In the genomic region with DNA sequence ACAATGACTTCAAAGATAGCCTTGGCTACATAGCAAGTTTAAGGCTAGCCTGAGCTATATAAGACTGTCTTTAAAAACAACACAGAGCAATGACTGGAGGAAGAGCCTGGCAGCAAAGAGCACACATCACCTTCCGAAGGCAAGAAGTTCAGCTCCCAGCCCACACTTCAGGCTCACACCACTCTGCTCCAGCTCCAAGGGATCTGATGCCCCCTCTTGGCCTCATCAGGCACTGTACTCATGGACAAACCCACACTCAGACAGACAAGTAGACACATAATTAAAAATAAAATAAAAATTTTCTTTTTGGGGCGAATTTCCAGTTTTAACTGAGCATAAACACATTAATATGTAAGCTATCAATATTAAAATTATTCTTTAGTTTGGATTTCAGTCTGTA, we compare ENCODE assay signal across 39 mouse cellular contexts. TPM values are rescaled to one million over a fixed set of nuclear protein-coding genes. Genes with fewer than 3 reads are reported as not detected.
DNase-seq lines count a peak whose midpoint lies in the region; ATAC-seq and TF ChIP-seq lines count a peak whose summit lies in the region.
"Had no signal": no experiment of that assay in that cellular context is flagged by ENCODE, and none has a peak within 500 bp of the region (broad histone marks: within the 10 kb centered on the region; RNA-seq: fewer than 3 reads in every experiment).

No protein-coding gene starts in this region.

- no peak overlapping the region for H3K9ac ChIP-seq in heart, adult 2 months (ENCODE audit: low read depth, low read length)
- H3K9ac ChIP-seq in liver, adult 2 months (ENCODE audit: low read depth, low read length) = no peak overlapping the region
- no peak overlapping the region for H3K9ac ChIP-seq in liver, embryonic 11.5 days (ENCODE audit: low read depth, low read length)
- H3K9ac ChIP-seq in stomach, postnatal 0 days (ENCODE audit: low read length) = no peak overlapping the region
- H3K9ac ChIP-seq: embryonic facial prominence, embryonic 12.5 days; heart, embryonic 13.5 days; hindbrain, embryonic 14.5 days; limb, embryonic 13.5 days; liver, embryonic 15.5 days; midbrain, embryonic 15.5 days had no signal

- H3K27me3 ChIP-seq in heart, adult 2 months (ENCODE audit: control insufficient read depth, insufficient read depth, low read length) = no peaks in the 10 kb centered on the region
- 0 out of 2 replicates have a peak, but pooled peaks cover 4% of the 10 kb centered on the region for H3K27me3 ChIP-seq in liver, adult 2 months (ENCODE audit: control insufficient read depth, insufficient read depth, low read length)
- no peaks in the 10 kb centered on the region for H3K27me3 ChIP-seq in liver, embryonic 11.5 days (replicated peaks; ENCODE audit: control insufficient read depth, insufficient read depth, low read length)
- H3K27me3 ChIP-seq in testis, adult 2 months (ENCODE audit: control insufficient read depth, insufficient read depth, low read length) = no peaks in the 10 kb centered on the region
- no peaks in the 10 kb centered on the region for H3K27me3 ChIP-seq in stomach, postnatal 0 days (ENCODE audit: control insufficient read depth, insufficient read depth, low read length)
- H3K27me3 ChIP-seq: embryonic facial prominence, embryonic 12.5 days; heart, embryonic 13.5 days; limb, embryonic 13.5 days; liver, embryonic 15.5 days; midbrain, embryonic 15.5 days had no signal

- no peak for ATAC-seq in liver, embryonic 11.5 days (replicated peaks; ENCODE audit: low FRiP score)
- no peak for ATAC-seq in stomach, postnatal 0 days (ENCODE audit: low FRiP score, low TSS enrichment)
- ATAC-seq: forebrain, embryonic 14.5 days; inflammation-experienced regulatory T-cells, adult 6 months; midbrain, embryonic 15.5 days had no signal

- peaks cover 9% of the 10 kb centered on the region for H3K4me1 ChIP-seq in heart, adult 2 months (ENCODE audit: control insufficient read depth, insufficient read depth, low read length)
- no peaks in the 10 kb centered on the region for H3K4me1 ChIP-seq in liver, adult 2 months (ENCODE audit: control insufficient read depth, insufficient read depth, low read length)
- H3K4me1 ChIP-seq in liver, embryonic 11.5 days (replicated peaks; ENCODE audit: control insufficient read depth, insufficient read depth, low read length) = no peaks in the 10 kb centered on the region
- H3K4me1 ChIP-seq in testis, adult 2 months (ENCODE audit: control insufficient read depth, insufficient read depth, low read length) = peaks cover 3% of the 10 kb centered on the region; the same call in 1 of the 2 replicates
- no peaks in the 10 kb centered on the region for H3K4me1 ChIP-seq in stomach, postnatal 0 days (replicated peaks; ENCODE audit: control insufficient read depth, insufficient read depth)
- H3K4me1 ChIP-seq: liver, embryonic 15.5 days; midbrain, embryonic 10.5 days; midbrain, embryonic 15.5 days had no signal

- TF ChIP-seq POLR2A in heart, adult 2 months (IDR thresholded peaks at IDR 0.05; ENCODE audit: insufficient read depth, low read depth, low read length) = no peak
- no peak for TF ChIP-seq POLR2A in liver, adult 2 months (IDR thresholded peaks at IDR 0.05; ENCODE audit: extremely low read depth, insufficient read depth, low read length)
- no peak for TF ChIP-seq POLR2A in testis, adult 2 months (IDR thresholded peaks at IDR 0.05; ENCODE audit: control insufficient read depth, low read depth, low read length)

- no peak overlapping the region for H3K4me3 ChIP-seq in heart, adult 2 months
- no peak overlapping the region for H3K4me3 ChIP-seq in liver, adult 2 months (ENCODE audit: insufficient read depth, low read depth, low read length)
- no peak overlapping the region for H3K4me3 ChIP-seq in liver, embryonic 11.5 days (ENCODE audit: low read depth, low read length)
- no peak overlapping the region for H3K4me3 ChIP-seq in testis, adult 2 months (ENCODE audit: control insufficient read depth, low read depth, low read length)
- no peak overlapping the region for H3K4me3 ChIP-seq in stomach, postnatal 0 days (ENCODE audit: low read depth, low read length)
- H3K4me3 ChIP-seq: embryonic facial prominence, embryonic 12.5 days; heart, embryonic 13.5 days; limb, embryonic 13.5 days; liver, embryonic 15.5 days; midbrain, embryonic 10.5 days; midbrain, embryonic 15.5 days had no signal

- H3K79me2 ChIP-seq in heart, adult 2 months (replicated peaks; ENCODE audit: control insufficient read depth, insufficient read depth, low read length) = no peaks in the 10 kb centered on the region
- no peaks in the 10 kb centered on the region for H3K79me2 ChIP-seq in liver, adult 2 months (ENCODE audit: control insufficient read depth, insufficient read depth, low read length)

- no peaks in the 10 kb centered on the region for H3K36me3 ChIP-seq in heart, adult 2 months (ENCODE audit: control insufficient read depth, insufficient read depth, low read length)
- no peaks in the 10 kb centered on the region for H3K36me3 ChIP-seq in liver, adult 2 months (ENCODE audit: control insufficient read depth, insufficient read depth, low read length)
- no peaks in the 10 kb centered on the region for H3K36me3 ChIP-seq in liver, embryonic 11.5 days (ENCODE audit: control insufficient read depth, insufficient read depth, low read length)
- H3K36me3 ChIP-seq in testis, adult 2 months (ENCODE audit: control insufficient read depth, insufficient read depth, low read length) = no peaks in the 10 kb centered on the region
- H3K36me3 ChIP-seq in stomach, postnatal 0 days (ENCODE audit: control insufficient read depth, insufficient read depth, low read length) = no peaks in the 10 kb centered on the region
- H3K36me3 ChIP-seq: embryonic facial prominence, embryonic 12.5 days; heart, embryonic 13.5 days; limb, embryonic 13.5 days; liver, embryonic 15.5 days; midbrain, embryonic 10.5 days; midbrain, embryonic 15.5 days had no signal

- no peak for TF ChIP-seq EP300 in heart, adult 2 months (IDR thresholded peaks at IDR 0.05; ENCODE audit: insufficient read depth, low read depth, low read length)
- no peak for TF ChIP-seq EP300 in stomach, postnatal 0 days (optimal IDR thresholded peaks at IDR 0.05)

- DNase-seq in heart, adult 2 months = no peak
- no peak for DNase-seq in heart, adult 11 months
- no peak for DNase-seq in liver, adult 2 months (ENCODE audit: extremely low read depth, low read depth, low spot score)
- no peak for DNase-seq in liver, embryonic 11.5 days (ENCODE audit: low spot score)
- DNase-seq in testis, postnatal 14 days (ENCODE audit: low spot score) = no peak
- no peak for DNase-seq in stomach, postnatal 0 days (ENCODE audit: low spot score)
- no peak for DNase-seq in yolk sac, embryonic 10.5 days (ENCODE audit: low spot score)
- DNase-seq: adrenal gland, postnatal 25 days; cerebellum, adult 11-12 months; cerebellum, adult 9-11 months; embryo, embryonic 11 days; gastrocnemius, postnatal 14 days; heart, adult 18-20 months; heart, postnatal 10 days; kidney, adult 8-10 months; kidney, postnatal 10 days; right cerebral cortex, postnatal 25 days; thymus, postnatal 14 days had no signal

- no peaks in the 10 kb centered on the region for H3K9me3 ChIP-seq in liver, embryonic 11.5 days (ENCODE audit: control insufficient read depth, low read length)
- H3K9me3 ChIP-seq in stomach, postnatal 0 days (ENCODE audit: control insufficient read depth, low read length) = no peaks in the 10 kb centered on the region
- H3K9me3 ChIP-seq: embryonic facial prominence, embryonic 12.5 days; heart, embryonic 13.5 days; liver, embryonic 15.5 days; midbrain, embryonic 10.5 days; midbrain, embryonic 15.5 days had no signal

- H3K27ac ChIP-seq in heart, adult 2 months = no peak overlapping the region
- H3K27ac ChIP-seq in liver, adult 2 months (replicated peaks; ENCODE audit: insufficient read depth, low read depth, low read length) = no peak overlapping the region
- no peak overlapping the region for H3K27ac ChIP-seq in liver, embryonic 11.5 days (ENCODE audit: low read depth, low read length)
- no peak overlapping the region for H3K27ac ChIP-seq in testis, adult 2 months (ENCODE audit: control insufficient read depth, insufficient read depth, low read depth, low read length)
- H3K27ac ChIP-seq in stomach, postnatal 0 days (replicated peaks) = no peak overlapping the region
- H3K27ac ChIP-seq: embryonic facial prominence, embryonic 12.5 days; heart, embryonic 13.5 days; hindbrain, embryonic 14.5 days; liver, embryonic 15.5 days; midbrain, embryonic 10.5 days; midbrain, embryonic 15.5 days had no signal

- 83% methylated on average over 2 of the region's 2 CpGs for WGBS in heart, adult 2 months
- 78% methylated on average over 2 of the region's 2 CpGs for WGBS in liver, adult 2 months
- WGBS in liver, embryonic 11.5 days = 56% methylated on average over 2 of the region's 2 CpGs
- 76% methylated on average over 2 of the region's 2 CpGs for WGBS in stomach, postnatal 0 days

- TF ChIP-seq CTCF in heart, adult 2 months (IDR thresholded peaks at IDR 0.05) = peak; percentile 31
- TF ChIP-seq CTCF in liver, adult 2 months (IDR thresholded peaks at IDR 0.05; ENCODE audit: low read depth, low read length) = 0 out of 2 replicates have a peak, but pooled peaks have one; percentile 12
- peak; percentile 11; the same call in 1 of the 2 replicates for TF ChIP-seq CTCF in testis, adult 2 months (IDR thresholded peaks at IDR 0.05; ENCODE audit: control insufficient read depth, insufficient read depth, insufficient replicate concordance, low read depth, low read length)
- peak; percentile 37 for TF ChIP-seq CTCF in stomach, postnatal 0 days (IDR thresholded peaks at IDR 0.05; ENCODE audit: low read depth)

- intact Hi-C loops in heart, adult 2 months (cut with DNase I) = no loop called here

- no peak overlapping the region for H3K4me2 ChIP-seq in liver, embryonic 11.5 days
- no peak overlapping the region for H3K4me2 ChIP-seq in stomach, postnatal 0 days (replicated peaks; ENCODE audit: low read depth)
- H3K4me2 ChIP-seq: embryonic facial prominence, embryonic 12.5 days; heart, embryonic 13.5 days; hindbrain, embryonic 14.5 days; limb, embryonic 13.5 days; liver, embryonic 15.5 days; midbrain, embryonic 15.5 days had no signal

RNA-seq across cellular contexts. Expression of gene Olfr159, which starts 9.5 kb away (rescaled TPM):
- not detected for total RNA-seq in heart, adult 2 months (2021)
- polyA plus RNA-seq in heart, adult 2 months (2012; rRNA removed) = not detected in 2 replicates
- not detected in 2 replicates for total RNA-seq in liver, adult 2 months (2014; rRNA removed)
- not detected in 2 replicates for polyA plus RNA-seq in liver, adult 2 months (2012; rRNA removed)
- not detected in 2 replicates for polyA plus RNA-seq in liver, embryonic 11.5 days (2014; fragmentation: Nextera tagmentation; extraction: Ambion mirVana)
- polyA plus RNA-seq in testis, adult 2 months (2012; rRNA removed) = not detected in 2 replicates
- polyA plus RNA-seq in stomach, postnatal 0 days (2015; fragmentation: Nextera tagmentation; extraction: Ambion mirVana) = not detected in 2 replicates
- total RNA-seq: adrenal gland, adult 18-20 months; adrenal gland, postnatal 25 days; gastrocnemius, postnatal 14 days; heart, adult 18-20 months; heart, postnatal 10 days; hematopoietic stem cell, adult 5-6 weeks; layer of hippocampus, adult 18-20 months; layer of hippocampus, postnatal 25 days; left cerebral cortex, postnatal 36 days; megakaryocyte progenitor cell, adult 5-6 weeks; neutrophil, adult 5-6 weeks had no signal
- polyA plus RNA-seq: embryonic facial prominence, embryonic 12.5 days; forebrain, embryonic 14.5 days; heart, embryonic 13.5 days; hindbrain, embryonic 14.5 days; inflammation-experienced regulatory T-cells, adult 6 months; limb, embryonic 13.5 days; liver, embryonic 15.5 days; lung, embryonic 16.5 days; midbrain, embryonic 10.5 days; midbrain, embryonic 15.5 days; neural tube, embryonic 11.5 days; urinary bladder, adult 2 months had no signal

RNA-seq across cellular contexts. Expression of gene Spaar, which starts 31.5 kb away (rescaled TPM):
- 1 to 10 TPM; 4.4 to 4.8 TPM for total RNA-seq in heart, adult 2 months (2021)
- polyA plus RNA-seq in heart, adult 2 months (2012; rRNA removed) = 5.2 and 7.8 TPM in 2 replicates
- 0.07 and 0.18 TPM in 2 replicates for total RNA-seq in liver, adult 2 months (2014; rRNA removed)
- polyA plus RNA-seq in liver, adult 2 months (2012; rRNA removed) = 0.07 and 0.12 TPM in 2 replicates
- 0.13 TPM in 1 of 2 replicates, not detected in the other for polyA plus RNA-seq in liver, embryonic 11.5 days (2014; fragmentation: Nextera tagmentation; extraction: Ambion mirVana)
- polyA plus RNA-seq in testis, adult 2 months (2012; rRNA removed) = 3.0 and 4.6 TPM in 2 replicates
- polyA plus RNA-seq in stomach, postnatal 0 days (2015; fragmentation: Nextera tagmentation; extraction: Ambion mirVana) = 0.27 and 0.30 TPM in 2 replicates
- total RNA-seq: hematopoietic stem cell, adult 5-6 weeks; megakaryocyte progenitor cell, adult 5-6 weeks; neutrophil, adult 5-6 weeks had no signal
- polyA plus RNA-seq: embryonic facial prominence, embryonic 12.5 days; midbrain, embryonic 15.5 days; neural tube, embryonic 11.5 days had no signal

RNA-seq across cellular contexts. Expression of gene Hrct1, which starts 34.3 kb away (rescaled TPM):
- 1 to 10 TPM; 4.0 to 4.7 TPM for total RNA-seq in heart, adult 2 months (2021)
- polyA plus RNA-seq in heart, adult 2 months (2012; rRNA removed) = 8.8 and 10.7 TPM in 2 replicates
- total RNA-seq in liver, adult 2 months (2014; rRNA removed) = 0.09 and 0.13 TPM in 2 replicates
- 0.07 and 0.21 TPM in 2 replicates for polyA plus RNA-seq in liver, adult 2 months (2012; rRNA removed)
- 0.25 and 0.45 TPM in 2 replicates for polyA plus RNA-seq in liver, embryonic 11.5 days (2014; fragmentation: Nextera tagmentation; extraction: Ambion mirVana)
- 0.62 and 0.73 TPM in 2 replicates for polyA plus RNA-seq in testis, adult 2 months (2012; rRNA removed)
- 6.1 and 7.8 TPM in 2 replicates for polyA plus RNA-seq in stomach, postnatal 0 days (2015; fragmentation: Nextera tagmentation; extraction: Ambion mirVana)
- total RNA-seq: hematopoietic stem cell, adult 5-6 weeks; megakaryocyte progenitor cell, adult 5-6 weeks; neutrophil, adult 5-6 weeks had no signal
- polyA plus RNA-seq: inflammation-experienced regulatory T-cells, adult 6 months; midbrain, embryonic 10.5 days; neural tube, embryonic 11.5 days had no signal

RNA-seq across cellular contexts. Expression of gene Olfr71, which starts 51.3 kb away (rescaled TPM):
- total RNA-seq in heart, adult 2 months (2021) = not detected
- polyA plus RNA-seq in heart, adult 2 months (2012; rRNA removed) = not detected in 2 replicates
- total RNA-seq in liver, adult 2 months (2014; rRNA removed) = not detected in 2 replicates
- not detected in 2 replicates for polyA plus RNA-seq in liver, adult 2 months (2012; rRNA removed)
- not detected in 2 replicates for polyA plus RNA-seq in liver, embryonic 11.5 days (2014; fragmentation: Nextera tagmentation; extraction: Ambion mirVana)
- not detected in 2 replicates for polyA plus RNA-seq in testis, adult 2 months (2012; rRNA removed)
- not detected in 2 replicates for polyA plus RNA-seq in stomach, postnatal 0 days (2015; fragmentation: Nextera tagmentation; extraction: Ambion mirVana)
- total RNA-seq: adrenal gland, adult 18-20 months; adrenal gland, postnatal 25 days; gastrocnemius, postnatal 14 days; heart, adult 18-20 months; heart, postnatal 10 days; hematopoietic stem cell, adult 5-6 weeks; layer of hippocampus, adult 18-20 months; layer of hippocampus, postnatal 25 days; left cerebral cortex, adult 8-10 months; left cerebral cortex, postnatal 36 days; megakaryocyte progenitor cell, adult 5-6 weeks; neutrophil, adult 5-6 weeks had no signal
- polyA plus RNA-seq: forebrain, embryonic 14.5 days; heart, embryonic 13.5 days; hindbrain, embryonic 14.5 days; inflammation-experienced regulatory T-cells, adult 6 months; limb, embryonic 13.5 days; liver, embryonic 15.5 days; midbrain, embryonic 10.5 days; midbrain, embryonic 15.5 days; neural tube, embryonic 11.5 days; urinary bladder, adult 2 months had no signal
